Mouse (Mus musculus) midbrain, embryonic 15.5 days (tissue): ENCODE data around the gene Hist1h2bc. TPM values are rescaled to one million over a fixed set of nuclear protein-coding genes. Genes with fewer than 3 reads are reported as not detected.
"Not testable (repeated sequence)": the region's sequence is repeated elsewhere in the genome, so short reads cannot be mapped to it uniquely, and the experiment has no call there.

Source experiments
- ATAC-seq: fragments of 200-750 bp; cut with Nextera tagmentation; replicated peaks from 2 replicates; pipeline ENCODE4 v1.8.0; 2017; ENCODE audit warnings: moderate TSS enrichment
- H3K27ac ChIP-seq: fragments of 300-500 bp; sonication (generic); 2 replicates; pipeline ENCODE4 v1.5.1; 2015; ENCODE audit warnings: mild to moderate bottlenecking, inconsistent platforms
- H3K27me3 ChIP-seq: fragments of 300-500 bp; sonication (generic); replicated peaks from 2 replicates; pipeline ENCODE4 v1.6.1; 2015; ENCODE audit warnings: inconsistent platforms
- H3K36me3 ChIP-seq: fragments of 300-500 bp; sonication (generic); replicated peaks from 2 replicates; pipeline ENCODE4 v1.6.1; 2015; ENCODE audit warnings: inconsistent platforms
- H3K4me1 ChIP-seq: fragments of 300-500 bp; sonication (generic); 2 replicates; pipeline ENCODE4 v1.6.1; 2015; ENCODE audit warnings: inconsistent platforms
- H3K4me2 ChIP-seq: fragments of 300-500 bp; sonication (generic); 2 replicates; pipeline ENCODE4 v1.6.1; 2015; ENCODE audit warnings: inconsistent platforms, mild to moderate bottlenecking, moderate library complexity
- H3K4me3 ChIP-seq: fragments of 300-500 bp; sonication (generic); 2 replicates; pipeline ENCODE4 v1.5.1; 2015; ENCODE audit warnings: mild to moderate bottlenecking, inconsistent platforms
- H3K9ac ChIP-seq: fragments of 300-500 bp; sonication (generic); 2 replicates; pipeline ENCODE4 v1.6.1; 2015; ENCODE audit warnings: mild to moderate bottlenecking, inconsistent platforms
- H3K9me3 ChIP-seq: fragments of 300-500 bp; sonication (generic); 2 replicates; pipeline ENCODE4 v1.6.1; 2016; ENCODE audit warnings: inconsistent platforms
- WGBS: fragments of 180-500 bp; shearing (Covaris S2); methylation state at CpG from one replicate; pipeline ENCODE4 v1.1.7; 2015; ENCODE audit warnings: mixed read lengths; 5-methylcytosine and 5-hydroxymethylcytosine counted together
- polyA plus RNA-seq: library from polyadenylated mRNA; unstranded; fragments of >200 nt; fragmentation: Nextera tagmentation; extraction: Ambion mirVana; gene quantifications from 2 replicates; pipeline ENCODE4 v1.2.1, GENCODE M21; 2015

Hist1h2bc gene
- polyA plus RNA-seq, 1 experiment from 2014 or later = 17.3 TPM

DNA sequence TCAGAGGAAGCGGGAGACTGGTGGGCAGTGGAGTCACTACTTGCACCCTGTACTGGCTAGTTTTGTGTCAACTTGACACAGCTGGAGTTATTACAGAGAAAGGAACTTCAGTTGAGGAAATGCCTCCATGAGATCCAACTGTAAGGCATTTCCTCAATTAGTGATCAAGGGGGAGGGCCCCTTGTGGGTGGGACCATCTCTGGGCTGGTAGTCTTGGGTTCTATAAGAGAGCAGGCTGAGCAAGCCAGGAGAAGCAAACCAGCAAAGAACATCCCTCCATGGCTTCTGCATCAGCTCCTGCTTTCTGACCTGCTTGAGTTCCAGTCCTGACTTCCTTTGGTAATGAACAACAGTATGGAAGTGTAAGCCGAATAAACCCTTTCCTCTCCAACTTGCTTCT, 18.8 kb downstream of the Hist1h2bc start:
- not testable (repeated sequence) for H3K4me3 ChIP-seq, H3K27ac ChIP-seq, H3K9me3 ChIP-seq, H3K9ac ChIP-seq, H3K36me3 ChIP-seq, ATAC-seq, H3K4me1 ChIP-seq, H3K4me2 ChIP-seq, H3K27me3 ChIP-seq
- WGBS = 93% methylated on average over 2 of the region's 2 CpGs

- Histone ChIP-seq H3K4me2 (no peak overlapping the region), H3K4me1 (peaks cover 8% of the 10 kb centered on the region), H3K36me3 (no peaks in the 10 kb centered on the region), H3K27me3 (no peaks in the 10 kb centered on the region), H3K9me3 (no peaks in the 10 kb centered on the region), H3K27ac (no peak overlapping the region), H3K9ac (no peak overlapping the region), H3K4me3 (no peak overlapping the region)
- 96% methylated on average over 7 of the region's 7 CpGs for WGBS
- ATAC-seq = no peak
Measured at GRCm38 (mm10) chr13:23705751-23706356, 21.9 kb downstream of the Hist1h2bc start.

- no peak for ATAC-seq
- Histone ChIP-seq H3K27ac (no peak overlapping the region), H3K4me3 (no peak overlapping the region), H3K4me2 (no peak overlapping the region), H3K9ac (no peak overlapping the region), H3K27me3 (no peaks in the 10 kb centered on the region), H3K36me3 (no peaks in the 10 kb centered on the region), H3K9me3 (no peaks in the 10 kb centered on the region), H3K4me1 (peaks cover 8% of the 10 kb centered on the region)
- 95% methylated on average over 12 of the region's 12 CpGs for WGBS
Measured at GRCm38 (mm10) chr13:23706771-23707170, 22.8 kb downstream of the Hist1h2bc start.

DNA sequence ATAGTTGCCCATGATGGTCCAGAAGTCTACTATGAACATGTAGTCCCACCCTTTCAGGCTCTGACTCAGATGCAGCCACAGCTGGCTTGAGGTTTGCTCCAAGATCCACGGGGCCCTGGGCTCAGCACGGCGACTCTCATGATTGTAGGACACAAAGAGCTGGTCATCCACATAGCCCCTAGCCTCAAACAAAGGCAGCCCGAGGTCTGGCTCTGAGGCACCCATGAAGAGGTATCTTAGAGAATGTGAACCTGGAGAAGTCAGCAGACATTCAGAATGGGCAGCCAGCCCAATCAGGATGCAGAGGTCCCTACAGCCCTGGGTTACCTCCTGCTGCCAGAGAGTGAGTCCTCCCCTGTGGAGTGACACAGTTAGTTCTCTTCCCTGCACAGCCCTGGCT, 24.0 kb downstream of the Hist1h2bc start:
- no peaks in the 10 kb centered on the region for H3K36me3 ChIP-seq
- 86% methylated on average over 4 of the region's 4 CpGs for WGBS
- peaks cover 8% of the 10 kb centered on the region for H3K4me1 ChIP-seq
- no peak overlapping the region for H3K9ac ChIP-seq
- ATAC-seq = no peak
- no peak overlapping the region for H3K4me3 ChIP-seq
- no peak overlapping the region for H3K27ac ChIP-seq
- H3K9me3 ChIP-seq = no peaks in the 10 kb centered on the region
- no peak overlapping the region for H3K4me2 ChIP-seq
- H3K27me3 ChIP-seq = 0 out of 2 replicates have a peak, but pooled peaks cover 4% of the 10 kb centered on the region

GRCm38 (mm10) chr13:23708654-23709053, 24.7 kb downstream of the Hist1h2bc start:
- 85% methylated on average over 4 of the region's 4 CpGs for WGBS
- Histone ChIP-seq H3K9me3 (no peaks in the 10 kb centered on the region), H3K4me3 (no peak overlapping the region), H3K27me3 (0 out of 2 replicates have a peak, but pooled peaks cover 4% of the 10 kb centered on the region), H3K27ac (no peak overlapping the region), H3K9ac (no peak overlapping the region), H3K4me2 (no peak overlapping the region), H3K4me1 (peaks cover 8% of the 10 kb centered on the region), H3K36me3 (no peaks in the 10 kb centered on the region)
- no peak for ATAC-seq

- Histone ChIP-seq H3K9ac (peak overlapping the region; percentile 28), H3K36me3 (no peaks in the 10 kb centered on the region), H3K4me1 (peaks cover 8% of the 10 kb centered on the region), H3K4me3 (peak overlapping the region; percentile 32), H3K9me3 (no peaks in the 10 kb centered on the region), H3K4me2 (peak overlapping the region; percentile 52), H3K27ac (no peak overlapping the region), H3K27me3 (0 out of 2 replicates have a peak, but pooled peaks cover 4% of the 10 kb centered on the region)
- 20% methylated on average over 15 of the region's 15 CpGs for WGBS
- no peak for ATAC-seq
Measured at GRCm38 (mm10) chr13:23709714-23710373, 25.8 kb downstream of the Hist1h2bc start.

DNA sequence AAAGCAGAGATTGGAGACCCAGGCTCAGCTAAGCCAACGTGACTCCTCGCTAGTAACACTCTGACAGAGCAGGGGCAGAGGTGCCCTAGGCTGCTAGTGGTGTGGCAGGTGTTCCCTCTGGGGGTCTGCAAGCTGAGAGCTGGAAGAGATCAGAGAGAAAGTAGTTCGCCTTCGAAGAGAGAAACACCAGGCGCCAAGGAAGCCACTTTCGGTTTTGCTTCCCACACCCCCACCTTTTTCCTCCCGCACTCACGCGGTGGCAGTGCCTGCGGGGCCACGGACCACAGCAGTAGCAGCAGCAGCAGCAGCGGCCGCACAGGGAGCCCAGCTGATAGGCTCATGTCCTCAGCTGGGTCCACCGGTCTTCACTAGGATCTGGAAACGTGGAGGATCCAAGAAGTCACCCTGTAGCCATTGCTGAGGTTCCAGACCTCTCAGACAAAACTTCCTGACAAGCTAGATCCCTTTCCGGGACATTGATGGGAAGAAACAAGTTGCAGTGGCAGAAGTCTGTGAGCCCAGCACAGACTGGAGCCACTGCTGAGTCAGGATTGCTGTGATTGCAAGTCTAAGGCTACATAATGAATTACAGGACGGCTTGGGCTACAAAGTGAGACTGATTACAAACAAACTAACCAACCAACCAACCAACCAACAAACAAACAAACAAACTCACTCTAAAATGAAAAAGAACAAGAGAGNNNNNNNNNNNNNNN, 26.5 kb downstream of the Hist1h2bc start, which contains the start of gene Hfe:
Gene Hfe (minus strand): TSS at position 481 of the 716 bp plus-strand sequence.
- Histone ChIP-seq H3K4me1 (peaks cover 8% of the 10 kb centered on the region), H3K9me3 (no peaks in the 10 kb centered on the region), H3K27ac (no peak within 1 kb of the TSS), H3K4me3 (peak within 1 kb of the TSS; percentile 32), H3K9ac (peak within 1 kb of the TSS; percentile 28), H3K27me3 (0 out of 2 replicates have a peak, but pooled peaks cover 4% of the 10 kb centered on the region), H3K4me2 (peak within 1 kb of the TSS; percentile 52), H3K36me3 (no peaks in the 10 kb centered on the region)
- WGBS = 5% methylated on average over 17 of the region's 17 CpGs
- ATAC-seq = no peak

DNA sequence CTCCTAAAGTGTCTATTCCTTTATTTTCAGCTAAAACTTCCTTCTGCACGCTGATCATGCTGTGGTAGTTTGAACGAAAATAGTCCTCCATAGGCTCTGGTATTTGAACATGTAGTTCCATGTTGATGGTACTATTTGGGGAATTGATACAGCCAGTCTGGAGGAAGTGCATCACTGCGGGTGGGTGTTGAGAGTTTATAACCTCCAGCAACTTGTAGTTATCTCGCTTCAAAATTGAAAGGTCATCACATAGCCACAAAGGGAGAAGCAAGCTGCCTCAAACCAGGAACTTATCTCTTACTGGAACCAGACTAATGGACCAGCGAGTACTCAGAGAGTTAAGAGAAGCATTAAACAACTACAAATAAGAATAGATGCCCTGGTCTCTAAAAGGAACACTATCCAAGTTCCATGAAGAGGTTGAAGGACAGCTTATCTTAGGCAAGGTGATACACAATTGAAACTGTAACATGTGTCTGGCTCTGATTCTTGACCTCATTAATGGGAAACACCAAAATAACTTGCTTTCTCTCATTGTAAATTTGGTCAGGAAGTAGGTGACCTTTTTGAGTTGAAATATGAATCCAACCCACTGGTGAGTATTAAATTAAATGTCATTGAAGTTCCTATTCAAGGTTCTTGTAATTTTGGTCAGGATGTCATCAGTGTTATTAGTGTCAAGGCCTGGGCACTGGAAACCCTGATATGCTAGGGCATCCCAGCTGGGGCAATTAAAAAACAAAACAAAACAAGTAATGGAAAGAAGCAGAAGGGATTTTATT, 32.5 kb downstream of the Hist1h2bc start:
- Histone ChIP-seq H3K4me3 (no peak overlapping the region), H3K4me2 (no peak overlapping the region), H3K27me3 (0 out of 2 replicates have a peak, but pooled peaks cover 4% of the 10 kb centered on the region), H3K36me3 (no peaks in the 10 kb centered on the region), H3K9ac (no peak overlapping the region), H3K27ac (no peak overlapping the region), H3K9me3 (no peaks in the 10 kb centered on the region), H3K4me1 (no peaks in the 10 kb centered on the region)
- ATAC-seq = no peak
- WGBS = 89% methylated on average over 5 of the region's 5 CpGs

- H3K27ac ChIP-seq = no peak overlapping the region
- no peak overlapping the region for H3K4me2 ChIP-seq
- 0 out of 2 replicates have a peak, but pooled peaks cover 3% of the 10 kb centered on the region for H3K27me3 ChIP-seq
- WGBS = 58% methylated on average over 11 of the region's 11 CpGs
- H3K9me3 ChIP-seq = no peaks in the 10 kb centered on the region
- no peak for ATAC-seq
- no peak overlapping the region for H3K4me3 ChIP-seq
- H3K9ac ChIP-seq = no peak overlapping the region
- no peaks in the 10 kb centered on the region for H3K36me3 ChIP-seq
- H3K4me1 ChIP-seq = no peaks in the 10 kb centered on the region
Measured at GRCm38 (mm10) chr13:23717176-23717575, 33.2 kb downstream of the Hist1h2bc start.

- H3K27me3 ChIP-seq, H3K4me2 ChIP-seq, ATAC-seq, H3K9ac ChIP-seq, H3K36me3 ChIP-seq, H3K9me3 ChIP-seq, H3K27ac ChIP-seq, H3K4me3 ChIP-seq, H3K4me1 ChIP-seq: not testable (repeated sequence)
- 18% methylated on average over 2 of the region's 2 CpGs for WGBS
Measured at GRCm38 (mm10) chr13:23717593-23718245, 33.7 kb downstream of the Hist1h2bc start.

DNA sequence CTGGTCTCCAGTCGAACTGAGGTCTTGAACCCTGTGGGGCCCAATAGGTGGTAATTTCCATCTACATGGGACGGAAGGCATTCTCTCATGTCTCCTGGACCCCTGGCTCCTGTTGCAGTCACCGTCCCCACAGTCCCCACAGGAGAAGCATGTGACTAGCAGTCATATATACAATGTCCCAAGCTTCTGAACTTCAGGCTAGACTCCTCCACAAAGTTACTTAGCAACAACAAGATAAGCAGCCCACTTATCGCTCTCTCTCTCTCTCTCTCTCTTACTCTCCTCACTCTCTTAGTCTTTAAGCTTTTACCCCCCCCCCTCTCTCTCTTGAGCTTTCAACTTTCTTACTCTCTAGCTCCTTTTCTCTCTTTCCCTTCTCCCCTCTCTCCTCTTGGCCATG, 40.2 kb downstream of the Hist1h2bc start:
- Histone ChIP-seq H3K27me3 (no peaks in the 10 kb centered on the region), H3K4me1 (no peaks in the 10 kb centered on the region), H3K27ac (no peak overlapping the region), H3K4me2 (no peak overlapping the region), H3K4me3 (no peak overlapping the region), H3K9me3 (no peaks in the 10 kb centered on the region), H3K9ac (no peak overlapping the region), H3K36me3 (no peaks in the 10 kb centered on the region)
- ATAC-seq = no peak
- WGBS = 84% methylated on average over 4 of the region's 4 CpGs
